Mouse (Mus musculus) myocyte (in vitro differentiated cells): Measurements from ENCODE around the gene Armh3.

Source experiments
- MYOD1 ChIP-seq, 3 experiments: IDR thresholded peaks; one replicate each; pipeline ENCODE4 v1.6.1; 2011; ENCODE audit warnings: control low read depth in 2 of 3, low read depth in 2 of 3, mild to moderate bottlenecking in 2 of 3, moderate library complexity in 1 of 3; ENCODE audit not compliant: insufficient read length in 2 of 3, control insufficient read depth in 1 of 3
- POLR2A ChIP-seq: IDR thresholded peaks from one replicate; pipeline ENCODE4 v1.6.1; 2011; ENCODE audit warnings: low read depth, mild to moderate bottlenecking, control low read depth, moderate library complexity; ENCODE audit not compliant: insufficient read length
- POLR2AphosphoS2 ChIP-seq: IDR thresholded peaks from one replicate; pipeline ENCODE4 v1.6.1; 2011; ENCODE audit warnings: low read depth, control low read depth; ENCODE audit not compliant: insufficient read length

DNA sequence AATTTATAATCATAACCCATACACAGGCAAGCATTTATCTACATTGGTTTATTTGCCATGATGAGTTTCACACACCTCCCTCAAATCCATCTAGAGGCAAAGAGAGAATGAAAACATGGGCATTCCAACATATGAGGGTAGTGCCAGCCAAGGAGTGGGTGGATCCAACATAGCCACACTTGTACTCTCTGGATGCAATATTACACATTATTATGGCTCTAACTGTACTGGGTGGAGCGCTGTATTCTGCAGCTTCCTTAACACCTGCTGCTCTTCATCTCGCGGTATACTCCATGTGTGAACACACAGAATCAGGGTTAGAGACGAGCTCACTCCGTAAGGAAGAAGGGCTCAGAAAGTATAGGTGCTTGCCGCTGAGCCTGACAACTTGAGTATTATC lies 79.9 kb downstream of the Armh3 start:
- no peak for TF ChIP-seq MYOD1 (IDR thresholded peaks at IDR 0.05; ENCODE audit: control insufficient read depth in 1 of 3, insufficient read length in 2 of 3, low read depth in 2 of 3)
- TF ChIP-seq POLR2A, result no peak
- no peak for TF ChIP-seq POLR2AphosphoS2
